Comparison of ENCODE assay signal across 9 mouse cellular contexts in genomic region chr8:10761694-10762305, GRCm38 (mm10).
A peak's percentile ranks its signal among the peaks of the same experiment; 100 is the strongest.
DNase-seq lines count a peak whose midpoint lies in the region; ATAC-seq and TF ChIP-seq lines count a peak whose summit lies in the region.
"Had no signal": no experiment of that assay in that cellular context is flagged by ENCODE, and none has a peak within 500 bp of the region (broad histone marks: within the 10 kb centered on the region; RNA-seq: fewer than 3 reads in every experiment).

No protein-coding gene starts in this region.

- no peak for TF ChIP-seq POLR2A in limb, embryonic 14.5 days (IDR thresholded peaks at IDR 0.05; ENCODE audit: borderline replicate concordance, extremely low read depth, insufficient read depth, insufficient read length)

- no peak for ATAC-seq in heart, embryonic 11.5 days (replicated peaks; ENCODE audit: insufficient number of reproducible peaks, low FRiP score, low TSS enrichment)
- peak; percentile 54; the same call in 1 of the 2 replicates for ATAC-seq in limb, embryonic 14.5 days (ENCODE audit: low FRiP score, low read depth)
- no peak for ATAC-seq in activated CD4-positive, CD25-positive, alpha-beta regulatory T cell, adult 4 months

- H3K27ac ChIP-seq in heart, embryonic 11.5 days (ENCODE audit: low read depth, low read length): peak overlapping the region; percentile 87
- H3K27ac ChIP-seq in limb, embryonic 14.5 days (replicated peaks; ENCODE audit: low read depth, low read length): peak overlapping the region; percentile 82

- no peaks in the 10 kb centered on the region for H3K27me3 ChIP-seq in heart, embryonic 11.5 days (ENCODE audit: control insufficient read depth, insufficient read depth, low read length)
- no peaks in the 10 kb centered on the region for H3K27me3 ChIP-seq in limb, embryonic 14.5 days (ENCODE audit: control insufficient read depth, insufficient read depth, low read length)

- H3K4me2 ChIP-seq in heart, embryonic 11.5 days: no peak overlapping the region
- H3K4me2 ChIP-seq in limb, embryonic 14.5 days (replicated peaks; ENCODE audit: low read depth, low read length, severe bottlenecking): 0 out of 2 replicates have a peak overlapping the region, but pooled peaks have one; percentile 36

- no peak for DNase-seq in heart, adult 8-10 months (ENCODE audit: low spot score)
- peak; percentile 23 for DNase-seq in retina, postnatal 1 day
- no peak for DNase-seq in retina, embryonic 14.5 days (ENCODE audit: low spot score)
- DNase-seq in limb, embryonic 14.5 days (ENCODE audit: low spot score): no peak
- DNase-seq in layer of hippocampus, adult 9-11 months: no peak
- DNase-seq in left cerebral cortex, adult 18-20 months (ENCODE audit: low spot score in 2 of 2): no peak

- no peak overlapping the region for H3K4me3 ChIP-seq in heart, embryonic 11.5 days (ENCODE audit: low read depth, low read length)
- no peak overlapping the region for H3K4me3 ChIP-seq in limb, embryonic 14.5 days (replicated peaks; ENCODE audit: low read length)
- H3K4me3 ChIP-seq: erythroblast, embryonic 14.5 days had no signal

- 51% methylated on average over 11 of the region's 11 CpGs for WGBS in heart, embryonic 11.5 days (ENCODE audit: insufficient replicate concordance)
- WGBS in limb, embryonic 14.5 days: 28% methylated on average over 11 of the region's 11 CpGs

- no peaks in the 10 kb centered on the region for H3K9me3 ChIP-seq in heart, embryonic 11.5 days (replicated peaks; ENCODE audit: control insufficient read depth, low read length)
- H3K9me3 ChIP-seq in limb, embryonic 14.5 days (ENCODE audit: control insufficient read depth, low read length): no peaks in the 10 kb centered on the region

- H3K4me1 ChIP-seq in heart, embryonic 11.5 days (ENCODE audit: control insufficient read depth, insufficient read depth, low read length): peaks cover 18% of the 10 kb centered on the region
- peaks cover 28% of the 10 kb centered on the region for H3K4me1 ChIP-seq in limb, embryonic 14.5 days (ENCODE audit: control insufficient read depth, insufficient read depth, low read length)

- H3K9ac ChIP-seq in heart, embryonic 11.5 days (ENCODE audit: low read depth, low read length): no peak overlapping the region
- H3K9ac ChIP-seq in limb, embryonic 14.5 days (ENCODE audit: low read depth, low read length, severe bottlenecking): no peak overlapping the region

- H3K36me3 ChIP-seq in heart, embryonic 11.5 days (ENCODE audit: control insufficient read depth, insufficient read depth, low read length): no peaks in the 10 kb centered on the region
- no peaks in the 10 kb centered on the region for H3K36me3 ChIP-seq in limb, embryonic 14.5 days (ENCODE audit: control insufficient read depth, insufficient read depth, low read length)
